Mouse (Mus musculus) cerebellum, adult 8-10 months (tissue): Measurements from ENCODE around the gene Tnfaip2.

Experiments used
- DNase-seq: peaks from one replicate; pipeline ENCODE4 v3.0.0; 2022

Tnfaip2 gene

DNA sequence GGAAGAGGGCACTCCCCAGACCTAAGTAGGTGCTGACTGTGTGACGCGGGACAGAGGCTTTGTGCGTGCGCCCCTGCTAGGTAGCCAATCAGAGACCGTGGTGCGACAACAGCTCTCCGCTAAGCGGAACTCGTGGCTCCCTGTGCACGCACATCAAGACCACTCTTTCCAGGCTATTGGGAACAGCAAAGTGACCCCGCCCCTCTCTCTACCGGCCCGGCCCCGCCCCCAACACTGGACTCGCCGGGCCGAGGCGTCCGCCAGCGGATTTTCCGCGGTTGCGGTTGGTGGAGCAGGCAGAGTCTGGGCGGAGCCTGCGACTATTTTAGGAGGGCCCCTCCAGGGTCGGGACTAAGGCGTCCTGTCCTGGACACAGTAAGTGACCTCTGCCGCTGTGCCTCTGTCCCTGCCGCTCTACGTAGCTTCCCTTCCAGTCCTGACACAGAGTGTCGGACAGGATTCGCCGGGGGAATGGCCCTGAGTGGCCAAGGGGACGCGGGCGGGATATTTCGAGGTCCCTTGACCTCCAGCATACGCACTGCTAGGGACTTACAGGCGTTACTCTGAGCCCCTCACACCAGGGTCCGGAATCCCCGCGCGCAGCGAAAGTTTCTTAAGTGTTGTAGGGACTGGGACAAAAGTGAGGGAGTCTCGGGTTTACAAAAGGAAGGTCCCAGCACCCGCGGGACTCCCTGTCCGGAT is at the start of gene Tnfaip2:
Gene Tnfaip2 (plus strand): TSS at position 161 of the 702 bp plus-strand sequence.
- no peak for DNase-seq

DNA sequence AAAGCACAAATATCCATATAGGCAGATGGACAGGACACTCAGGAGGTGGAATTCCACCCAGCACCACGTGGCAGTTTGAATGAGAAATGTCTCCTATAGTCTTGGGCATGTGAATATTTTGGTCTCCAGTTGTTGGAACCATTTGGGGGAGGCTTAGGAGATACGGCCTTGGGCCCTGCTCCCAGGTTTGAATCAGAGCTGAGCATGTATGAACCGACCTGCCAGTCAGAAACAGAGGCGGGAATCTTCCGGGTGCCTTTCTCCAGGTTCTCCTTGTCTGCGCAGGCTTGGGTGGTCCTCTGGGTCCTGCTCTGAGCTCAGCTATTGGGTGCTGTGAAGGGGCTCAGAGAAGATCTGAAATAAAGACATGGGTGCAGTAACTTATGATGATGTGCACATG is 48.3 kb upstream of the Tnfaip2 start:
- DNase-seq, result no peak

GRCm38 (mm10) chr12:111396997-111397396 is 45.3 kb upstream of the Tnfaip2 start:
- no peak for DNase-seq

DNA sequence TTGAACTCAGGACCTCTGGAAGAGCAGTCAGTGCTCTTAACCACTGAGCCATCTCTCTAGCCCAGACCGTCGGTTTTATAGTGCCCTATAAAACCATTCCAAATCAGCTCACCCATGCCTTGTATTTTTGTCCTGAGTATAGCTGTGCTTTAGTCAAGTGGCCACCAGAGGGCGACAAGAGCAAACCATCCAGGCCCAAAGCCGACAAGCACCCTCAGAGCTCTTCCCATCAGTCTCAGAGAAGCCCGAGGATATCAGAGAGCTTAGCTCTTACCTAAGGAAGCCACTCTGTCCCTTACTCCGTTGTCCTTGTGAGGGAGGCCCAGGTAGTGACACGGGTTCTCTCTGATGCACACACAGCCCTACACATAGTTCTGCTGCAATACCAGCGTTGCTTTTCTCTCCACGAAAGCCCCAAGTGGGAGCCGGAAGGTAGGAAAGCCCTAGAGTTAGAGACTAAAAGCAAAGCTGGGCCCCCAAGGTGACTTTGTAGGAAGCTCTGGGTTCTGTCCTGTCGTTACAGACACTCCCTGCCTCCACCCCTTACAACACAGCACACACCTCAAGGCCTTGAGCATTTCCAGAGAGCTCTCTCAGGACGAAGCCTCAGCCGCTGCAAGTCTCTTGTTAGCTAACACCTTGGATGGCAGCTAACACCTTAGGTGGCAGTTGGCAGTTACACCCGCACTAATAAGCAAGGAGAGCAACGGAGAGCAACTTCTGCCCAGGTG is 40.6 kb upstream of the Tnfaip2 start:
- DNase-seq, result peak; percentile 76

GRCm38 (mm10) chr12:111404880-111405279 is 37.4 kb upstream of the Tnfaip2 start:
- no peak for DNase-seq

DNA sequence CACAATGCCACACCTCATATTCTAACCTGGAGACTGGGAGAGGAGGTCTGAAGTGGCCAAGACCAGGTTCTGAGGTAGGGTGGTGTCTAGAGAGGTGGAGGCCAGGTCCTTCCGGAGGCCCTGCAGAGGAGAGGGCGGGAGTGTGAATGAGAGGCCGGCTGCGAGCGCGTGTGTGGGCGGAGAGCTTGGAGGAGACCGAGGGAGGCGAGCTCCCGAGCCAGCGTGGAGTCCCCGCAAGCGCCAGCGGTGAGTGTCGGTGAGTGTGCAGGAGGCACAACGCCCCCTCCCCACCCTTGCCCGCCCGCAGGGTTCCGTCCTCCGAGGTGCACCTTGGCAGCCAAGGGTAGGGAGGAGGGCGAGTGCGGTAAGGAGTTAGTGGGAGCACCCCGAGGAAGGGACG is 35.6 kb upstream of the Tnfaip2 start, which contains the start of gene Lbhd2:
Gene Lbhd2 (plus strand): TSS at position 188 of the 400 bp plus-strand sequence.
- DNase-seq, result no peak

DNA sequence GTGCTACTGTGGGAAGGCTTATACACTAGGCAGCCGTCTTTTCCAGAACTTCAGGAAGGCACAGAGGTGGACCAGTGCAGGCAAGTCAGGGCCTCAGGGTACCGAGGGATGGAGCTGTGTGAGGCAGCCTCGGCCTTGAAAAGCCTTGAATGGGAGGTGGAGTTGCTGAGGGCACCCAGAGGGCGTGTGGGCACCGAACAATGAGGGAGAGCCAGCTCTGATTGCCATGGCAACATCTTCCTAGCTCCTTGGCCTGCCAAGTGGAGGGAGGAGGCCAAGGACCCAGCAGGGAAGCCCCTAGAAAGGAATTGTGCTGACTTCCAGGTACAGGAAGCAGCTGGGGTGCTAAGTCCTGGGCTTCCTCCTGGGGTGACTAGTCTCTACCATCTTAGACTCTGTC is 32.7 kb upstream of the Tnfaip2 start:
- no peak for DNase-seq

DNA sequence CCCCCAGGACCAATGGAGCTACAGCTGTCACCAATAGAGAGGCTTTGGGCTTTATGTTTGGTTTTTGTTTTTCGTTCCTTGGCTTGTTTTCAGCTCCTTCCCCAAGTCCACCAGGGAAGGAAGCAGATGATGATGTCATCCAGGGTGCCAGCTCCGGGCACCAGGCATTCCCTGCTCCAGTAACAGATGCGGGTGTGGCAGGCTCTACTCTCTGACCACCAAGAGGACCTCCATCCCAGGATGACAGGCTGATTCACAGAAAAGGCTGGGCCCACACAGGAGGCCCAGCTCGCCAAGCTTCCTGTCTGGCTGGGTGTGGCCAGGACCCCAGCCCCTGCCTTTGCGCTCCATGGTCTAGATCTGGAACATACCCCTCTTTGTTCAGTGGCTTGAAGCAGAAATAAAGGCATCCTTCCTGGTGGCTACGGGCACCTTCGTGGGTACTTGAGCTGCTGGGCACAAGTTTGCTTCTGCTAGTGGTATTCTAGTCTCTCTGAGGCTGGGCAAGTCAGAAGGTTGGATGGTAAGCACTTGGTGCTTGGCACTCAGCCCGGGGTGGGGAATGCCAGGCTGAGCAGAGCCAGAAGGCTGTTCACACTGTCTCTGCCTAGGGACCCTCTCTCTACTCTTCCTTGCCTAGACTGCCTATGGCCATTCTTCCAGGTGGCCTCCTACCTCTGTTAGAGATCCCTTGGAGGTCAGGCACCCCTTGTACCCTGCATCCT is 30.5 kb upstream of the Tnfaip2 start:
- DNase-seq, result no peak

- DNase-seq, result no peak
These were observed 29.5 kb upstream of the Tnfaip2 start for GRCm38 (mm10) chr12:111412581-111413284.

DNA sequence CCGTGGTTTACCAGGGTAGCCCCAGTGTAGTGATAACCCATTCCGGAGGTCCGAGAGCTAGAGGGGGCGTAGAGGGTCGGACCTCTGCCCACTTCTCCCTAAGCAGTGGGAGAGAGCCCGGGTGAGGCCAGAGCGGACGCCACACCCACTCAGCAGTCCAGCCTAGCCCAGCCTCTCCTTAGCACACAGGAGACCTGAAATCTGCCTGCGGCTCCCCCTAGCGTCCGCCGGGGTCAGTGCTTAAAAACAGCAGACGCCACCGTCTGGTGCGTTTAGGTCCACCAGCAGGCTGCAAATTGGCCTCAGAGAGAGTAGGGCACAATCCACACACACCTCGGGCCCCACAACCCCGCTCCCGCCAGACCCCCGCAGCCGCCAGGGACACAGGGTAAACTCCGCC is 29.0 kb upstream of the Tnfaip2 start:
- DNase-seq, result peak; percentile 86

DNA sequence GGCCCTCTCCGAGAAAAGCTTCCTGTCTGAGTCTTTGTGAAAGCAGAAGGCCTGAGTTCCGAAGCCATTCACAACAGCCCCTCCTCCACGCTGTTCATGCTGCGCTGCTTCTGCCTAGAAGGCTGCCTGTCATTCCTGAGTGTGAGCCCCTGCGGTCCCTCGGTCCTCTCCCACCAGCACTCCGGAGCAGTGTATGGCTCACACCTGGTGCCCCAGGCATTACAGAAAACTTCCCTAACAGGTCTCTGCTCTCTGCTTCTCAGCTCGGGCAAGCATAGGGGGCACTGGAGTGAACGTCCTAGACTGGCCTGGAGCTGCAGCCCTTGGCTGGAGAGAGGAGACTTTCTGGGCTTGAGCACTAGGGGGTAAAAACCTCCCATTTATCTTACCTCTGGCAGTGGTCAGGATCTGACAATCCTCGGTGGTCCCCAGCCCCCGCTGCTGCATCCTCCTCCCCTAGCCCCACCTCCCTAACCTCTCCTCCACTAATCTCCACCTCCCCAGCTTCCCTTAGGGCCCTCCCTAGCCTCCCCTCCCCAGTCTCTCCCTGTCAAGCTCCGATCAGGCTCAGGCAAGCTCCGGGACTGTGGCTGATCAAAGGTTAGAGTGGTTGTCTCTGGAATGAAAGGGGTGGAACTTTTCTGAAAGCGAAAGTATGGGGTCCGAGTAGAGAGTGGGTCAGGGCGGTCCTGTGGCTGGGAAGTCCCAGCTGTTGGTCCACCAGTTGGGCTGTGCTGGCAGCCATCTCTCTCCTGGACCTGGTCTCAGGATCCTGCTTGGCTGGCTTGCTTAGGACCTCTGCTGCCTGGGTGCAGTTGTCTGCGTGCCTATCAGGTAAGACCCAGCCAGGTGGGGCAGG is 25.1 kb upstream of the Tnfaip2 start, which contains the start of gene Exoc3l4:
Gene Exoc3l4 (plus strand): TSS at position 97 of the 859 bp plus-strand sequence.
- DNase-seq, result no peak

- no peak for DNase-seq
These were observed 22.4 kb upstream of the Tnfaip2 start for GRCm38 (mm10) chr12:111419918-111420317.

DNA sequence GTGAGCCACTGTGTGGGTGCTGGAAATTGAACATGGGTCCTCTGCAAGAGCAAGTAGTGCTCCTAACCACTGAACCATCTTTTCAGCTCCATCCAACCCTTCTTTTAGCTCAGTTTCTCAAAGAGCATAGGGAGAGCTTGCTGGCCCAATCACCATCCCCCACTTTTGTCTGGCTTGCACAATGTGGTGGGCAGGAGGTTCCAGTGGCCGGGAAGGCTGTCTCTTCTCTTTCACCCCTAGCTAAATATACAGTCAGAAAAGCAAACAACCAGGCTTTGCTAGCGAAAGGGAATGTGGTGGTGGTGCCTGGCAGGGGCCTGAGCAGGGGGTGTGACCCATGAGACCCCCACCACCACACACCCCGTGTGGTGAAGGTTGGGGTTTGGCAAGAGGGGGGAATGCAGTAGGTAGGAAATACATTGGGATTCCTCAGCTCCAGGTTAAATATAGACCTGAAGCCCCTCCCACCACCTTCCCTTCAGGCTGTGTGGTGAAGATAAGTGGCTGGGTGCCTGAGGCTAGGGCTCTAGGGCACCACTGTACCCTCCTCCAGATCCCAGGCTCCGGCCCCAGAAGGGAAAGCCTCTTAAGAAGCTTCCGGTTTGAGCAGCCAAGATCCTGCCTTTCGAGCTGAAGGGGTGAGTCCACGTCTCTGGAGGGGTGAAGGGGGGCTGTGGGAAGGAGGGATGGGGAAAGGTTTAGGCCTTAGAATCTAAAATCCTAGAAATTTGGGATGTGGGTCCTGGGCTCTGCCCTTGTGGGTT is 21.1 kb upstream of the Tnfaip2 start:
- no peak for DNase-seq

DNA sequence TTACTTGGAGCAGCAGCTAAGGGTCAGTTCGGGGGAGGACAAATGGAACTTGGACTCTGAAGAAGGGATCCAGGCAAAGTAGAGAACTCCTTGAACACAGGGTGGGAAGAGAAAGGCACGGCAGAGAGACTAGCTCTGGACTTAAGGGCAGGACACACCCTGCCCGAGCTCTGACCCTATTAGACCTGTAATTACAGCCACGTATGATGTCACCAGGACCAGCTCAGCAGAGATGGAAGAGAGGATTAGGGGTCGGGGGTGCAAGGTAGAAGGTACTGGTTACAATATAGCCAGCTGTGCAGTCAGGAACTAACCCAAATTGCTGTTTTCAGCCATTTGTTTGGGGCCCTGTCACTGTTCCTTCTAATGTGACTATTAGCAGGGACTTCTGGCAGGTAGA is 19.4 kb upstream of the Tnfaip2 start:
- DNase-seq, result no peak

DNA sequence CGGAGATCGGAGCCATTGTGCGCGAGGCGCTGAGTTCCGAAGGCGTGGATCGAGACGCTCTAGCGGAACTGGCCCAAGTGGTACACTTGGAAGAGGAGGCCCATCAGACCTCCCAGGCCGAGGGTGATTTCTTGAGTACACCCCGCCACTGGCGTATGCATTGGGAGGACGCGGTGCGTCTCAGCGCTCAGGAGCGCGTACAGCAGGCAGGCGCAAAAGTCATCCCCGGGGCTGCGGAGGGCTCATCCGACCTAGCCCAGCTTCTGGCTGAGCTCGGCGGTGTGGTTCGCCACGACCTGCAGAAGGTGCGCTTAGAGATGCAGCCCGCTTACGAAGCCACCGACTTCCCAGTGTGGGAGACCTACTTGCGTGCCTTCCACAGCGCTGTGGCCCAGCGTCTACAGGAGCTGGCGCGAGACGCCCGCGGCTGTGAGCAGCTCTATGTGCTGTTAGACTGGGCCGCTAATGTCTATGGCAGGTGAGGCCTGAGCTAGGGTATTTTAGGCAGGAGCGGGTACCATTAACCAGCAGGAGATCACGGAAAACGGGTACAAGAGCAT is 18.6 kb upstream of the Tnfaip2 start:
- DNase-seq, result no peak

DNA sequence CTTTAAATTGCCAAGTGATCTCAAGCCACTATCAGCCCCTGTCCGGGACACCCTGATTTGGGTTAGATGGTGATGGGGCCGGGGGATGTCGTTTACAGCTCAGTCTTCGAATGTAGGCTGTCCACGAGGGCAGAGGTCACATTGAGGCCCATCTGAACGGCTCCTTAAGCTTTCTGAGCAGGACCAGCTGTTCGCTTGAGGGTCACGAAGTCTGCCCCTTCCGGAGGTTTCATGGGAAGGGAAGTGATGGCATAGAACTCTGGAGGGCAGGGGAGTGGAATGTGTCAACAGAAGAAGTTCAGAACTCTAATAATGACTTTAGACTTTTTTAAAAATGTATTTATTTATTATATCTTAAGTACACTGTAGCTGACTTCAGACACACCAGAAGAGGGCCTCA is 17.7 kb upstream of the Tnfaip2 start:
- no peak for DNase-seq

GRCm38 (mm10) chr12:111425258-111425657 is 17.0 kb upstream of the Tnfaip2 start:
- peak; percentile 76 for DNase-seq

DNA sequence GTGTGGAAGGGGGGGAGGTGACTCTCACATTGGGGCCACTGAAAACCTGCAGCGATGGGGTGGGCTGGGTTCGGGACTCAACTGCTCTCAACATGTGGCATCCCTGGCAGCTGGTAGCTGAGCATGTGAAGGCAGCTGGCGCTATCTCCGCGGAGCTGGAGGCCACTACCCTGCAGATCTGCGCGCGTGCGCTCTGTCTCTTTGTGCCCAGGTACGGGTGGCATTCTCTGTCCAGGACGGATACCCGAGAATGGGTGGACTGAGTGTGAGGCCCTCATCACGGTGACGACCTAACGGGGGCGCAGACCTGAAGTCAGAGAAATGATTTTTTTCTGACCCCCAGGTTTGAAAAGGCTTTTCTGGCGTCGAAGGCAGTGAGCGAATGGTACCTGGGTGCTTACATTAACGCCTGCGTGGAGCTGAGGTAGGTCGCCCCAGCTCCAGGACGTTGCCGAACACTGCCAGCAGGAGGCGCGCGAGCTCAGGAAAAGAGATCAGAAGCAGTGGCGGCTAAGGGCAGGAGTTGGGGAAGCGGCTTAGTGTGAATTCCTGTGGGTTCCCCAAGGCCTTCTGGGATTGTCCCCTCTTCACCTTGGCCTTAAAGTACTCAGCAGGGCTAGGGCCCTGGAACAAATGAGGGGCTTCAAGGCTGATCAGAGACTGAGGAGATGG is 16.3 kb upstream of the Tnfaip2 start:
- DNase-seq, result peak; percentile 95

DNA sequence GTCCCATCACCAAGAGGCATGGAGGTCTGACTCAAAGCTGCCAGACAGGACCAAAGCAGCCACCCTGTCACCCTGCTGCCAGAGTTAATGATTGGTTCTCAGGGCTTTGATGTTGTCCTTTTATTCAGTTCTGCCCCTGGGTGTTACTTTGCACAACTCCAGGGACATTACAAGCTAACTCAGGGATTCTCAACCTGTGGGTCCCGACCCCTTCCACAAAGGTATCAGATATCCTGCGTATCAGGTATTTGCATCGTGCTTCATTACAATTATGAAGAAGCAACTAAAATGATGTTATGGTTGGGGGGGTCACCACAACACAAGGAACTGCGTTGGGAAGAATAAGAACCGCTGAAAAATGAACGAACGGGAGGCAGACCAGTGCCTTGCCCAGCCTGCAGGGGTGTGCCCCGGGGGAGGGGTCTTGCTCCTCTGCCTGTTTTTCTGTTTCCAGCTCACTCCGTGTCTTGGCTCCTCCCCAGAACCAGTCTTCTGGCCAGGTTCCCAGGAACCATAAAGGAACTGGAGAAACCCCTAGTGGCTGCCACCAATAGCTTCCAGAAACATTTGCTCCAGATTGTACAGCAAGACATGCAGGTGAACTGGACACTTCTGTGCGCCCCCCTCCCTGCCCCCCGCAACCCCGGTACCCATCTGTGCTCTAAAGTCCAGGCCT is 14.7 kb upstream of the Tnfaip2 start:
- DNase-seq, result no peak

- DNase-seq, result no peak
These were observed 13.9 kb upstream of the Tnfaip2 start for GRCm38 (mm10) chr12:111428364-111428763.
